Mouse (Mus musculus) erythroblast, embryonic 14.5 days (primary cell): ENCODE results near the gene Akr1a1.

ENCODE experiments used
- GATA1 ChIP-seq: IDR thresholded peaks from 2 replicates; pipeline ENCODE4 v1.6.1; 2012; ENCODE audit warnings: low read length, inconsistent platforms, mixed read lengths
- TAL1 ChIP-seq: IDR thresholded peaks from 3 replicates; pipeline ENCODE4 v1.6.1; 2012; ENCODE audit warnings: low read length, inconsistent platforms, mixed read lengths

GRCm38 (mm10) chr4:116655100-116655499, 3.6 kb upstream of the Akr1a1 start:
- TF ChIP-seq GATA1 (no peak), TAL1 (no peak)
